Mouse (Mus musculus) forebrain, embryonic 15.5 days (tissue): ENCODE data around the gene Sema4d. TPM values are rescaled to one million over a fixed set of nuclear protein-coding genes. Genes with fewer than 3 reads are reported as not detected.
A peak's percentile ranks its signal among the peaks of the same experiment; 100 is the strongest.

Experiments
- ATAC-seq: fragments of 200-750 bp; cut with Nextera tagmentation; replicated peaks from 2 replicates; pipeline ENCODE4 v1.8.0; 2017; ENCODE audit warnings: mild to moderate bottlenecking, moderate TSS enrichment, moderate library complexity
- H3K27ac ChIP-seq: fragments of 300-500 bp; sonication (generic); replicated peaks from 2 replicates; pipeline ENCODE4 v1.5.1; 2015; ENCODE audit warnings: mild to moderate bottlenecking, inconsistent platforms
- H3K27me3 ChIP-seq: fragments of 300-500 bp; sonication (generic); 2 replicates; pipeline ENCODE4 v1.6.1; 2015; ENCODE audit warnings: inconsistent platforms
- H3K36me3 ChIP-seq: fragments of 300-500 bp; sonication (generic); 2 replicates; pipeline ENCODE4 v1.6.1; 2015; ENCODE audit warnings: mild to moderate bottlenecking, inconsistent platforms
- H3K4me1 ChIP-seq: fragments of 300-500 bp; sonication (generic); 2 replicates; pipeline ENCODE4 v1.6.1; 2015; ENCODE audit warnings: inconsistent platforms
- H3K4me2 ChIP-seq: fragments of 300-500 bp; sonication (generic); replicated peaks from 2 replicates; pipeline ENCODE4 v1.6.1; 2015; ENCODE audit warnings: mild to moderate bottlenecking, inconsistent platforms
- H3K4me3 ChIP-seq: fragments of 300-500 bp; sonication (generic); 2 replicates; pipeline ENCODE4 v1.5.1; 2015; ENCODE audit warnings: mild to moderate bottlenecking, inconsistent platforms
- H3K9ac ChIP-seq: fragments of 300-500 bp; sonication (generic); replicated peaks from 2 replicates; pipeline ENCODE4 v1.6.1; 2015; ENCODE audit warnings: mild to moderate bottlenecking, inconsistent platforms
- H3K9me3 ChIP-seq: fragments of 300-500 bp; sonication (generic); 2 replicates; pipeline ENCODE4 v1.6.1; 2016; ENCODE audit warnings: inconsistent platforms
- WGBS: fragments of 180-500 bp; shearing (Covaris S2); methylation state at CpG from one replicate; pipeline ENCODE4 v1.1.7; 2015; ENCODE audit warnings: mixed read lengths; 5-methylcytosine and 5-hydroxymethylcytosine counted together
- polyA plus RNA-seq: library from polyadenylated mRNA; unstranded; fragments of >200 nt; fragmentation: Nextera tagmentation; extraction: Ambion mirVana; gene quantifications from 2 replicates; pipeline ENCODE4 v1.2.1, GENCODE M21; 2015

Gene Sema4d
- polyA plus RNA-seq, 1 experiment from 2014 or later: 20.7 TPM

- Histone ChIP-seq H3K4me2 (no peak overlapping the region), H3K4me3 (no peak overlapping the region), H3K9ac (no peak overlapping the region), H3K36me3 (no peaks in the 10 kb centered on the region), H3K27me3 (no peaks in the 10 kb centered on the region), H3K4me1 (no peaks in the 10 kb centered on the region), H3K27ac (no peak overlapping the region), H3K9me3 (no peaks in the 10 kb centered on the region)
- 87% methylated on average over 6 of the region's 6 CpGs for WGBS
- no peak for ATAC-seq
These were observed 38.9 kb upstream of the Sema4d start for GRCm38 (mm10) chr13:51832491-51832890.

GRCm38 (mm10) chr13:51830744-51831450 lies 37.4 kb upstream of the Sema4d start:
- no peak overlapping the region for H3K9ac ChIP-seq
- WGBS: 23% methylated on average over 10 of the region's 10 CpGs
- no peak overlapping the region for H3K4me3 ChIP-seq
- H3K36me3 ChIP-seq: no peaks in the 10 kb centered on the region
- no peak overlapping the region for H3K27ac ChIP-seq
- no peak overlapping the region for H3K4me2 ChIP-seq
- no peak for ATAC-seq
- no peaks in the 10 kb centered on the region for H3K27me3 ChIP-seq
- H3K9me3 ChIP-seq: no peaks in the 10 kb centered on the region
- no peaks in the 10 kb centered on the region for H3K4me1 ChIP-seq

DNA sequence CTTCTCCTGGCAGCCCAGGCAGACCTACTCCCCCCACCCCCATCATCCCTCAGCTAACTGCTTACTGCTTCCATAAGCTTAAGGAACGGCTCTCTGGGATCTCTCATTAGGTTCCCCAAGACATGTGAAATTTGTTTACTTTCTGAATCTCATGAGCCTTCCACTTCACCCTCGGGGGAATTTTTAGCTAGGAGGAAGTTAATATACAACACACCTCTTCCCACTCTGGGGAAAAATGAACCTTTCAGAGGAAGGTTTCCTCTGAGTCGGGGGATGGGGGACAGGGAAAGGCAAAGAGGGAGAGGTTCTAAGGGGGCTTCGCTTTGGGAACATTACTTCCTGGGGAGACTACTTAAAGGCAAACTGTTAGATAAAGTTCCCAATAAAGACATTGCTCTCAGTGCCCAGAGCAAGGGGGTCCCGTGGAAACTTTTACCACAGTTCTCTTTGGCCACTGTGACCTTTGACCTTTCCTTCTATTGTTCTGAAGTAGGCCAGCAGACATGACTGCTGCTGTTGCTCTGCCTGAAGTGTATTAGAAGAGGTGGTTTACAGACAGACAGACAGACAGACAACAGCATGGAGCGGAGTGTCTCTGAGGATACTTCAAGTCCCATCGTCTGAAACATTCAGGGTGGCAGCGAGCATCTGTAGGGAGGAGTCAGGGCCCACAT lies 30.4 kb upstream of the Sema4d start:
- no peak for ATAC-seq
- Histone ChIP-seq H3K9me3 (no peaks in the 10 kb centered on the region), H3K27me3 (no peaks in the 10 kb centered on the region), H3K4me2 (no peak overlapping the region), H3K4me1 (no peaks in the 10 kb centered on the region), H3K27ac (no peak overlapping the region), H3K4me3 (no peak overlapping the region), H3K9ac (no peak overlapping the region), H3K36me3 (no peaks in the 10 kb centered on the region)
- WGBS: 53% methylated on average over 8 of the region's 8 CpGs

GRCm38 (mm10) chr13:51821988-51822387 lies 28.4 kb upstream of the Sema4d start:
- no peaks in the 10 kb centered on the region for H3K9me3 ChIP-seq
- no peaks in the 10 kb centered on the region for H3K36me3 ChIP-seq
- H3K9ac ChIP-seq: no peak overlapping the region
- H3K4me3 ChIP-seq: no peak overlapping the region
- no peaks in the 10 kb centered on the region for H3K27me3 ChIP-seq
- no peak overlapping the region for H3K27ac ChIP-seq
- H3K4me2 ChIP-seq: no peak overlapping the region
- H3K4me1 ChIP-seq: peaks cover 7% of the 10 kb centered on the region
- 64% methylated on average over 3 of the region's 3 CpGs for WGBS
- ATAC-seq: no peak

GRCm38 (mm10) chr13:51819351-51819750 lies 25.8 kb upstream of the Sema4d start:
- H3K27ac ChIP-seq: no peak overlapping the region
- no peaks in the 10 kb centered on the region for H3K27me3 ChIP-seq
- H3K9me3 ChIP-seq: no peaks in the 10 kb centered on the region
- H3K4me2 ChIP-seq: no peak overlapping the region
- 79% methylated on average over 6 of the region's 6 CpGs for WGBS
- H3K4me3 ChIP-seq: no peak overlapping the region
- peaks cover 16% of the 10 kb centered on the region for H3K4me1 ChIP-seq
- no peaks in the 10 kb centered on the region for H3K36me3 ChIP-seq
- no peak for ATAC-seq
- H3K9ac ChIP-seq: no peak overlapping the region

DNA sequence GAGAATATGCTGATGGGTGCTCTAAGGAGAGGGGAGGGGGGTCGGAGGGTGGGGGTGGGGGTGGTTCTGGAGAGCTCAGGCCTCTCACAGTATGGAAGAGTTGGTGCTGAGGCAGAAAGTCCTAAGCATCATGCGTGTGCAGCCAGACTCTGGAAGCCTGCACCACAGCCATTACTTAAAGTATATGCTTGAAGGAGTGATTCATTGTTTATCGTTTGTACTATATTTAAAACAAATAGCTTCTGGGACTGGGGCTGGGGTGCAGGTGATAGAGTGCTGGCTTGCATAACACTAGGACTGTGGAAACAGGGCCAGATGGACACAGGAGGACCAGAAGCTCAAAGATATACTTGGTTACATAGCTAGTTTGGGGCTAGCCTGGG lies 25.4 kb upstream of the Sema4d start:
- no peaks in the 10 kb centered on the region for H3K9me3 ChIP-seq
- no peak for ATAC-seq
- no peak overlapping the region for H3K4me3 ChIP-seq
- H3K4me1 ChIP-seq: peaks cover 19% of the 10 kb centered on the region
- no peak overlapping the region for H3K27ac ChIP-seq
- no peak overlapping the region for H3K4me2 ChIP-seq
- H3K27me3 ChIP-seq: no peaks in the 10 kb centered on the region
- no peak overlapping the region for H3K9ac ChIP-seq
- H3K36me3 ChIP-seq: no peaks in the 10 kb centered on the region
- 87% methylated on average over 3 of the region's 3 CpGs for WGBS

DNA sequence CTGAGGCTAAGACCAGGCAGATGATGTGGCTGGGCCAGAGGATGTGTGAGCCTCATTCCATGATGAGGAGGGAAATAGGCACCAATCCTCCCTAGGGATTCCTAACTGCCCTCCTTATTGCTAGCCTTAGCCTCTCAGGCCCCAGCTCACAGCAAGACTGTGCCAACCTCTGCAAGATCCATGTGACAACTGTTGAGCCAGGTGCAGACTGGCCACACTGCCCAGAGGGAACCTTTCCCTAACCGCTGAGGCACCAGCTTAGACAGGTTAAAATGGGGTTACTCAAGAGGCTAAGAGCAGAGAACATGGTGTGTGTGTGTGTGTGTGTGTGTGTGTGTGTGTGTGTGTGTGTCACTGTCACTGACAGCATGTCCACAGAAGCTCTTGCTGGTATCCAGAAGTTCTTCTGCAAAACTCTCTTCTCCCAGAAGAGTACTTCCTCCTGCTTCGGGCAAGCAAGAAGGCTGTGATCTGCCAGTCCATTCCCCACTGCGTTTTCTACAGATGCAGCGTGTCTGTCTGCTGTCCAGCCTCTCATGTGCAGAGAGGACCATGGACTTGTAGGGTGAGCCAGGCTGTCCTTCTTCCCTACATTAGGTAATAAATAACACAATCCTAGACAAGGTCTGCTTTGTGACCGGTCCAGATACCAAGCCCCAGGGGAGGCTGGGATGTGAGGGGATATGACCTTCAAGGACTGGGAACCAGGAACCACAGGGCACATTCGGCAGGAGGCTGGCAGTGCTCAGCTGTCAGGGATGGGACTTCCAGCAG lies 24.8 kb upstream of the Sema4d start:
- ATAC-seq: no peak
- 83% methylated on average over 6 of the region's 6 CpGs for WGBS

GRCm38 (mm10) chr13:51816559-51817041 lies 23.1 kb upstream of the Sema4d start:
- H3K9ac ChIP-seq: no peak overlapping the region
- H3K4me1 ChIP-seq: peaks cover 26% of the 10 kb centered on the region
- no peaks in the 10 kb centered on the region for H3K36me3 ChIP-seq
- peak; percentile 71 for ATAC-seq
- H3K27me3 ChIP-seq: no peaks in the 10 kb centered on the region
- WGBS: 36% methylated on average over 5 of the region's 5 CpGs
- no peaks in the 10 kb centered on the region for H3K9me3 ChIP-seq
- H3K4me3 ChIP-seq: no peak overlapping the region
- no peak overlapping the region for H3K4me2 ChIP-seq
- H3K27ac ChIP-seq: peak overlapping the region; percentile 90

More for the DNA sequence above, 24.8 kb upstream of the Sema4d start:
- Histone ChIP-seq H3K9me3 (no peaks in the 10 kb centered on the region), H3K27ac (peak overlapping the region; percentile 90; the same call in 1 of the 2 replicates), H3K4me2 (no peak overlapping the region), H3K4me1 (peaks cover 25% of the 10 kb centered on the region), H3K4me3 (no peak overlapping the region), H3K27me3 (no peaks in the 10 kb centered on the region), H3K9ac (no peak overlapping the region), H3K36me3 (no peaks in the 10 kb centered on the region)

GRCm38 (mm10) chr13:51815865-51816504 lies 22.4 kb upstream of the Sema4d start:
- Histone ChIP-seq H3K4me1 (peaks cover 26% of the 10 kb centered on the region), H3K27ac (peak overlapping the region; percentile 90), H3K27me3 (no peaks in the 10 kb centered on the region), H3K4me2 (no peak overlapping the region), H3K4me3 (no peak overlapping the region), H3K9ac (no peak overlapping the region), H3K9me3 (no peaks in the 10 kb centered on the region), H3K36me3 (no peaks in the 10 kb centered on the region)
- 78% methylated on average over 9 of the region's 9 CpGs for WGBS
- ATAC-seq: no peak

DNA sequence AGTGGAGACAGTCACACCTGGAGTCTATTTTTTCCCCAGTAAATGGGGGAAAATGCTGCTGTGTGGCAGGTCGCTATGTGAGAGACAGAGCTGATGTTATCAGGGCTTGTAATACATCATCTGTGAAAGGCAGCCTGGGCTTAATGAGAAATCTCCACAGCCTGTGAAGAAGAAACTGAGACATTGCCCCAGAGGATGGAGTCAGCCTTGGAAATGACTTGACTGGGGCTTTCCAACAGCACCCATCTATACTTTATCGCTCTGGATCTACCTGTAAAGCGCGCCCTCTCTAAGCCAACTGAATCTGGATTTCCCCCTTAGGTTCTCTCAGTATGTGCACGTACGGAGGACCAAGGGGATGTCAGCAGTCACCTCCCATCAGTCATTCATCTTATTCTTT lies 21.1 kb upstream of the Sema4d start:
- H3K9me3 ChIP-seq: no peaks in the 10 kb centered on the region
- ATAC-seq: no peak
- no peaks in the 10 kb centered on the region for H3K27me3 ChIP-seq
- no peak overlapping the region for H3K9ac ChIP-seq
- no peak overlapping the region for H3K4me2 ChIP-seq
- H3K4me1 ChIP-seq: peaks cover 26% of the 10 kb centered on the region
- 0 out of 2 replicates have a peak overlapping the region, but pooled peaks have one; percentile 35 for H3K27ac ChIP-seq
- no peaks in the 10 kb centered on the region for H3K36me3 ChIP-seq
- H3K4me3 ChIP-seq: no peak overlapping the region
- 87% methylated on average over 6 of the region's 6 CpGs for WGBS

DNA sequence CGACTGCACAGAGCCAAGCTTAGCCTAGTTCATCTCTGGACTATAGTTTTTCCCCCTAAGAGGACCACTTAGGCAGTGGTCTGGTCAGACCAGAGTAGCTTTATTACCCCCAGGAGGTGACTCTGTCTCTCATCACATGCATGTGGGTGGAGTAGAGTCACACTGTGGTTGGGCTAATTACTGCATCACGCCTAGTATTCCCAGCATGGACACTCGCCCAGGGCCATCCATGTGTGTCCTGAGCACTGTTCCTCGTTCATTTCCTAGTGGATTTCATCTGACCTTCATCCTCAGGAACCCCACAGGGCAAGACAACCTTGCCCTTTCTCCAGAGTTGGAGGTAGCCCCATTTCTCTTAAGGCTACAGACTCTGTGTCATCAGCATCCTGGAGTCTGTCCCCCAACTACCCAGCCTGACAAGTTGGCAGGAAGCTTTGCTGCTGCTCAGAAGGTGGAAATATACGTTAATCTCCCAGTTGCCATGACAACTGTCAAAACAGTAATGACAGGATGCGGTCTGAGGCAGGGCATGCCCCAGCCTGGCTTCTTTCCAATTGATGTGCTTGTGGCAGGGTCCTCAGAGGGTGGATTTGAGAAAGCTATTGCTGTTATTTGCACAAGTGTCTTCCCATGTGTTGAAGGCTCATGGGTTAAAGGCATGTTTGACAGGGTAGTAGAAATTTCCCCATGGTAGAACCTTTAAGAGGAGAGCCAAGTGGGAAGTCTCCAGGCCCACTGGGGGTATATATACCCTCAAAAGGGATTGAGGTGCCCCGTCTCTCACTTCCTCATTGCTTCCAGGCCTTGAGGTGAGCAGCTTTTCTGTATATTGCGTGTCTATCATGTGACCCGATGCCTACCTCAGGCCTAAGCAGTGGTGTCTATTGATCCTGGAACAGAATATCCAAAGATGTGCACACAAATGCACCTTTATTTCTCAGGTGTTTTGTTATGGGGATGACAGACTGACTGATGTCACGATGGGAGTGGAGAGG lies 20.4 kb upstream of the Sema4d start:
- Histone ChIP-seq H3K27me3 (no peaks in the 10 kb centered on the region), H3K36me3 (no peaks in the 10 kb centered on the region), H3K9me3 (no peaks in the 10 kb centered on the region), H3K27ac (peak overlapping the region; percentile 35; the same call in 1 of the 2 replicates), H3K4me1 (peaks cover 26% of the 10 kb centered on the region), H3K4me3 (no peak overlapping the region), H3K4me2 (no peak overlapping the region), H3K9ac (no peak overlapping the region)
- 59% methylated on average over 10 of the region's 10 CpGs for WGBS
- ATAC-seq: no peak
